Mouse (Mus musculus) olfactory bulb, adult 2 months (tissue): ENCODE results near the gene Mgea5. TPM values are rescaled to one million over a fixed set of nuclear protein-coding genes. Genes with fewer than 3 reads are reported as not detected.
A peak's percentile ranks its signal among the peaks of the same experiment; 100 is the strongest.
"Not testable (repeated sequence)": the region's sequence is repeated elsewhere in the genome, so short reads cannot be mapped to it uniquely, and the experiment has no call there.

Source experiments
- H3K27ac ChIP-seq: fragments of 200-500 bp; 2 replicates; pipeline ENCODE4 v1.5.1; 2012; ENCODE audit warnings: low read depth, low read length; ENCODE audit not compliant: insufficient read depth
- H3K4me1 ChIP-seq: fragments of 200-500 bp; 2 replicates; pipeline ENCODE4 v1.6.1; 2012; ENCODE audit warnings: low read length; ENCODE audit not compliant: control insufficient read depth, insufficient read depth
- H3K4me3 ChIP-seq: fragments of 200-500 bp; 2 replicates; pipeline ENCODE4 v1.5.1; 2012; ENCODE audit warnings: mild to moderate bottlenecking, low read depth, low read length, moderate library complexity; ENCODE audit not compliant: insufficient read depth
- CTCF ChIP-seq: fragments of 200-500 bp; IDR thresholded peaks from 2 replicates; pipeline ENCODE4 v1.5.1; 2012; ENCODE audit warnings: low read depth, mild to moderate bottlenecking, low read length, moderate library complexity; ENCODE audit not compliant: insufficient read depth
- POLR2A ChIP-seq: fragments of 200-500 bp; IDR thresholded peaks from 2 replicates; pipeline ENCODE4 v1.6.1; 2012; ENCODE audit warnings: mild to moderate bottlenecking, low read depth, low read length, moderate library complexity; ENCODE audit not compliant: insufficient read depth
- WGBS: fragments of 180-500 bp; shearing (Covaris S2); methylation state at CpG from one replicate; pipeline ENCODE4 v1.1.7; 2018; 5-methylcytosine and 5-hydroxymethylcytosine counted together
- polyA plus RNA-seq: library from polyadenylated mRNA; stranded (reverse); fragments of >200 nt; gene quantifications from 2 replicates; pipeline ENCODE4 v1.2.4, GENCODE M21; 2012; ENCODE audit warnings: low replicate concordance; ENCODE audit not compliant: missing spikeins, insufficient read depth, insufficient read length

Mgea5 gene
- polyA plus RNA-seq, 1 experiment: 284 TPM

DNA sequence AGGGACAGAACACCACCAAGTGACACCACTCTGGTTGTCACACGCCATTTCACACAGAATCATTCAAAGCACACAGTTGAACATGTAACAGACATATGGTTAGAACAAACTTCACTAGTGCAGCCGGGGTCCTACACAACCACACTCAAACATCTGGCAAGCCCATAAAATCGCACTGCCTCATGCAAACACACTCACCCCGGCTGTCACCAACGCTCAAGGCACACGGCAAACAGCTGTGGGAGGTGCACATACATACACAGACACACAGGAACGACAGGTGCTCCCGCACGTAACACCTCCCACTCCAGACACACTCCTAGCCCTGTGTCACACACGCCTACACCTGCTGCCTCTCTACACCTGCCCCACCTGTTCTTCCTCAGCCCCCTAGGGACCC is 31.5 kb upstream of the Mgea5 start:
- TF ChIP-seq POLR2A (no peak), CTCF (no peak)
- WGBS: 47% methylated on average over 10 of the region's 10 CpGs
- Histone ChIP-seq H3K4me3 (peak overlapping the region; percentile 47), H3K4me1 (peaks cover 33% of the 10 kb centered on the region), H3K27ac (peak overlapping the region; percentile 72)

DNA sequence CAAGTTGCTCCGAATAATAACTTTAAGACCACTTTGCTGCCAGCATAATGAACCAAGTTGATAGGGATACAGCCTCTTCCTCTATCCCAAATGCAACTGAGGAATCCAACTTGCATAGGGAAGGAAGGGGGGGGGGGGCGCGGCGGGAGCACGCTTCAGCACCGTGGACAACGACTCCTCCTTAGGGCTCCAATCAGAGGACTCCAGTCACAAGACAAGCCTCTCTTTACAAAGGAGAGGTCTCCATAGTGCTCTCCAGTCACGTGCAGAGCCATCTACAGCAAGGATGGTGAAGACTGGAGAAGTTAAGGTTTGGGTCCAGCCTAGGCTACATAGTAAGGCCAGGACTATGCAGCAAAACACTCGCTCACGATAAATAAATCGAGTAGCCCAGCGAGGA is 30.2 kb upstream of the Mgea5 start:
- peaks cover 33% of the 10 kb centered on the region for H3K4me1 ChIP-seq
- TF ChIP-seq POLR2A (no peak), CTCF (no peak)
- H3K27ac ChIP-seq: no peak overlapping the region
- no peak overlapping the region for H3K4me3 ChIP-seq
- WGBS: 17% methylated on average over 12 of the region's 12 CpGs

DNA sequence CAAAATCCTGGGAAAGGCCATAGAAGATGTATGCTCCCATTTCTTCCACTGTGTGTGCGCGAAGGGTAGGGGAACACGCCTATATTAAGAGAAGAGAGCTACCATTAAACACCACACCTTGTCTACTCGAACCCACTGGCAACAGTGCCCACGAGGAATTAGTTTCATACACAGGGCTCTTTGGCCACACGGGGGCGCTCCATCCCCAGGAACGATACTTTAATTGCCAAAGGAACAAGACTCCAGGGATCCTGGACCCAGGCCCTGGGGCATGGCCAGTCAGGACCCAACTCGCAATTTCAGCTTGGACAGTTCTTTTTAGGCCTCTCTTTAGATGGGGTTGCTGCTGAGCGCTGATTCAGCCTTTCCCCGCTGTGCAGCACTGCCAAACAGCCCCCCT is 29.6 kb upstream of the Mgea5 start:
- WGBS: 2% methylated on average over 11 of the region's 11 CpGs
- H3K27ac ChIP-seq: no peak overlapping the region

DNA sequence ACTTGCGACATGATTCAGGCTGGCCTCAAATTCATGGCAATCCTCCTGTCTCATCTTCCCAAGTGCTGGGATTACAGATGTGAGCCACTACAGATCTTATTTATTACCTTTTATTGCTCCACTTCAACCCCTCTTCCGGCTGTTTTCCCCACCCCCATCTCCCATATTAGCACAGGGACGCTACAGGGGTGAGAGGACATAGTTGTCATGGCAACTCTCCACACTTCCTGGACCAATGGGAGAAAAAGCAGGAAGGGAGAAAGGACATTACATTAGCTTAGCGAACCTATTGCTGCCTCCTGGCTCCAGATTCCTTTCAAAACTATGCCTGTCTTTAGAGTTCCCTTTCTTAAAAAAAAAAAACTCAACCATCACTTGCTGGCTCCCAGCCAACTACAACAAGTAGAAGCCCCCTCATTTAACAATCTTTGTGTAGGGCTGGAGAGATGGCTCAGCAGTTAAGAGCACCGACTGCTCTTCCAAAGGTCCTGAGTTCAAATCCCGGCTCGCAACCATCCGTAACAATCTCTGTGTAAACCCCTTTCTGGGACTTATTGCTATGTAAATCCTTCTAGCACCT is 29.1 kb upstream of the Mgea5 start:
- no peak overlapping the region for H3K4me3 ChIP-seq
- H3K4me1 ChIP-seq: peaks cover 25% of the 10 kb centered on the region
- TF ChIP-seq CTCF (no peak), POLR2A (no peak)
- 16% methylated on average over 8 of the region's 8 CpGs for WGBS
- H3K27ac ChIP-seq: no peak overlapping the region

More for the DNA sequence above, 29.6 kb upstream of the Mgea5 start:
- peak overlapping the region; percentile 16; the same call in 1 of the 2 replicates for H3K4me3 ChIP-seq
- TF ChIP-seq CTCF (peak; percentile 78), POLR2A (no peak)
- peaks cover 28% of the 10 kb centered on the region for H3K4me1 ChIP-seq

DNA sequence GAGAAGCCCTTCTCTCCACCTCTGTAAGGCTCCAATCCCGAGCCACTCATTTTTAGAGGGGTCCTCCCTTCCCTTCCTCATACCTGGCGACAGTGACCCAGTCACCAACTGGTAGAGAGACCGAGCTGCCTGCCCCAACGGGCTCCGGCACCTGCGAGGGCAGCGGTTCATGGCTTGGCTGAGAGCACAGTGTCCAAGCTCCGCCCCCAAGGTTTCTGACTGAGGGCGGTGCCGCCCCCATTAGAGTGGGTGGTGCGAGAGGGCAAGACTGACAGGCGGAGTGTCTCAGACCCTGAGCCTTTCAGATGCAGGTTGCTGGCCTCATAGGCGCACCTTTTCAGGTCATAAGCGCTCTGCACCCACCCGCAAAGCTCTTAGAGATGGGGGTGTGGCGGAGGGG is 28.5 kb upstream of the Mgea5 start:
- peak overlapping the region; percentile 3 for H3K4me3 ChIP-seq
- no peak overlapping the region for H3K27ac ChIP-seq
- TF ChIP-seq POLR2A (no peak), CTCF (no peak)
- H3K4me1 ChIP-seq: peaks cover 20% of the 10 kb centered on the region
- WGBS: 10% methylated on average over 16 of the region's 16 CpGs

DNA sequence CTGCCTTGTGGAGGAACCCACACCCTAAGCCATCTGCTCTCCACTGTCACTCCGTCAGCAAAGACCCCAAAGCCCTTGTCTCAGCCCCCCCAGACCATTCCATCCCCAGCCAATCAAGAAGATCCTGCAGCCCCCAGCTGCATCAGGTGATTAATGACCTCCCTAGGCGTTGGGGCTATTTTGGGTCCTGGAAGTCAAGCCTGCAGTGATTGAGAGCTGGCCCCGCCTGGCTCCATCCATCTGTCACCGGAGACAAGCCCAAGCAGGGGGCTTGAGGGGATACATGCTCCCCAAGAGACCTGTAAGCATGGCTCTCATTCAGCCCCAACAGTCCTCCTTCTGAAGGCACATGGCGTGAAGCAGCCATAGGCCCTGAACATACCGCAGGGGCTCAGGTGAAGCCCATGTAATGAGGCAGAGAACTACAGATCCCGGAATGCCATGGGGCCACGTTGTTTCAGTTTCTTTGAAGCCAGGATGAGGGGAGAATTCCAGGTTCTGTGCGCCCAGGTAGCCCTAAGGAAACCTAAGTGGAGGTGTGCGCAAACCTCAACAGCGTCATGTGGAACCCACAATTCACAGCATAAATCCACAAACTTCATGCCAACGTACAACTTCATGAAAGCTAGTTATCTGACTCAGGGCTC is 27.5 kb upstream of the Mgea5 start:
- TF ChIP-seq POLR2A (no peak), CTCF (no peak)
- Histone ChIP-seq H3K4me3 (no peak overlapping the region), H3K4me1 (peaks cover 17% of the 10 kb centered on the region), H3K27ac (no peak overlapping the region)
- 83% methylated on average over 12 of the region's 12 CpGs for WGBS

DNA sequence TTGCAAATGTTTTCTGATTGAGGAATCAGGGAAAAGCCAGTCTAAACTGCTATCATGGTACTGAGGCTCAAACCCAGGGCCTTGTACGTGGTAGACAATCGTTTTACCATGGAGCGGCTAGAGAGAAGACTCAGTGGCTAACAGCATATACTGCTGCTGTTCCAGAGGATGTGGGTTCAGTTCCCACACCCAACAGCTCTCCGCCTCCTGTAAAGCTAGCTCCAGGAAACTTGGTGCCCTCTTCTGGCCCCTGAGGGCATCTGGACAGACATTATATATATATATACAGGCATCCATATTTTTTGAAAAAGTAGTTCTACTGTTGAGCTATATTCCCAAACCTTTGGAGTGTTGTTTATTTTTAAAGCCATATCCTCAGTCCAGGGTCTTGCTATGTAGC is 24.1 kb upstream of the Mgea5 start:
- H3K27ac ChIP-seq: no peak overlapping the region
- H3K4me3 ChIP-seq: no peak overlapping the region
- peaks cover 10% of the 10 kb centered on the region; the same call in 1 of the 2 replicates for H3K4me1 ChIP-seq
- 92% methylated on average over 4 of the region's 4 CpGs for WGBS
- TF ChIP-seq POLR2A (no peak), CTCF (no peak)

DNA sequence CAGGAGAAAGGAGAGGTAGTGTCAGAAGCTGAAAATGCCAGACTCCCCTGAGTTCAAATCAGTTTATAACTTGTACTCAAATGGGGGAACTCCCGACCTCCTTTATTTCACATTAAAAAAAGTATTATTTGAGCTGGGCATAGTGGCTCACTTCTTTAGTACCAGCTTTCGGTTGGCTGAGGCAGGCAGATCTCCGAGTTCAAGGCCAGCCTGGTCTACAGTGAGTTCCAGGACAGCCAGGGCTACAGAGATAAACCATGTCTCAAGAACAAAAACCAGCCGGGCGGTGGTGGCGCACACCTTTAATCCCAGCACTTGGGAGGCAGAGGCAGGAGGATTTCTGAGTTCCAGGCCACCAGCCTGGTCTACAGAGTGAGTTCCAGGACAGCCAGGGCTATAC is 22.2 kb upstream of the Mgea5 start:
- H3K27ac ChIP-seq, H3K4me1 ChIP-seq, H3K4me3 ChIP-seq: not testable (repeated sequence)
- 89% methylated on average over 6 of the region's 6 CpGs for WGBS

DNA sequence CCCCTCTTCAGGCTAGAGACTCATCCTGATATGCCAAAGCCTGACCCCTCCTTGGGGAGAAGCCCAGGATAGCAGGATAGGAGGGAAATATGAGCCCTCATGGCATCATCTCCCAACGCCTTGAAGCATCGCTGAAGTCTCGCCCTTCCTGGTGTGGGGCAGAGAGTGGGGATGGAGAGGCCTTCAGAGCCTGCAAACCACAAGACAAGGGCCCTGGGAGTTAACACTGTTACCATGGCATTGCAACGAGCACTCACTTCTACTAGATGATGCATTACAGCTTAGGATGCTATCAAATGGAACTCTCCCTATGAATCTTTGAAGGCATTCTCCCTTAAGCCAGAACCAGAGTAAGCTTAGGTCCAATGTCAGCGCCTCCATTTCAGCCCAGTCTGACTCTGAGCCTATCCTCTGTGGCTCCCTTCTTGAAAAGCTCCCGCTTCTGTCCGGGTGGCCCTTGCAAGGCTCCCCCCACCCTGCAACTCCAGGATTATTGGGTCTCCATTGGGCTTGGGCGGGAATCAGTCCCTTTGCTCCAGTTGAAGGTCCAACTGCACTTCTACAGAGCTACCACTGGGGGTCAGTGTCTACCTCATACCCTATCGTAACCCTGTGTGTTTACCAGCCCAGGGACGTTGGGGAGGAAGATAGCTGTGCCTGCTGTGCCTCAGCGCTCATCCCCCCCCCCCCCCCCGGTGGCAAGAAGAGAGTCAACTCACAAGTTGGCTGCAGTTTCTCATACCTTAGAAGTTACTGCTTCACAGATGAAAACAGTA is 21.1 kb upstream of the Mgea5 start:
- 31% methylated on average over 12 of the region's 12 CpGs for WGBS

More for the DNA sequence above, 21.1 kb upstream of the Mgea5 start:
- Histone ChIP-seq H3K4me1 (0 out of 2 replicates have a peak, but pooled peaks cover 5% of the 10 kb centered on the region), H3K4me3 (no peak overlapping the region), H3K27ac (no peak overlapping the region)
- TF ChIP-seq CTCF: no peak; the same call in 1 of the 2 replicates
- no peak for TF ChIP-seq POLR2A
